Mouse (Mus musculus) urinary bladder, postnatal 10 days (tissue): ENCODE results near the gene Prss46.
"Not testable (repeated sequence)": the region's sequence is repeated elsewhere in the genome, so short reads cannot be mapped to it uniquely, and the experiment has no call there.

Experiments used
- DNase-seq: peaks from one replicate; pipeline ENCODE4 v3.0.0; 2022; ENCODE audit warnings: low spot score

Gene Prss46

GRCm38 (mm10) chr9:110844206-110844605, at the start of gene Prss46:
Gene Prss46, plus strand, starts transcription at chr9:110844506.
- DNase-seq, result no peak

GRCm38 (mm10) chr9:110797013-110797412, 47.3 kb upstream of the Prss46 start:
- DNase-seq, result no peak

GRCm38 (mm10) chr9:110797866-110798265, 46.4 kb upstream of the Prss46 start, which contains the start of gene Prss42:
Gene Prss42, plus strand, starts transcription at chr9:110798166.
- no peak for DNase-seq

GRCm38 (mm10) chr9:110800834-110801479, 43.3 kb upstream of the Prss46 start:
- DNase-seq, result no peak

GRCm38 (mm10) chr9:110803294-110803693, 41.0 kb upstream of the Prss46 start:
- no peak for DNase-seq

GRCm38 (mm10) chr9:110810051-110810450, 34.3 kb upstream of the Prss46 start:
- no peak for DNase-seq

GRCm38 (mm10) chr9:110813789-110814188, 30.5 kb upstream of the Prss46 start, which contains the start of gene Prss44:
Gene Prss44, plus strand, starts transcription at chr9:110813994.
- DNase-seq, result no peak

- DNase-seq, result not testable (repeated sequence)
These were observed 23.8 kb upstream of the Prss46 start for GRCm38 (mm10) chr9:110820546-110820945.

- DNase-seq, result no peak
These were observed 22.9 kb upstream of the Prss46 start for GRCm38 (mm10) chr9:110821436-110821835.

- no peak for DNase-seq
These were observed 18.9 kb upstream of the Prss46 start for GRCm38 (mm10) chr9:110825426-110825825.

- DNase-seq, result no peak
These were observed 18.5 kb upstream of the Prss46 start for GRCm38 (mm10) chr9:110825832-110826231.

GRCm38 (mm10) chr9:110826390-110826789, 17.9 kb upstream of the Prss46 start, which contains the start of gene Prss43:
Gene Prss43, plus strand, starts transcription at chr9:110826690.
- no peak for DNase-seq

- DNase-seq, result no peak
These were observed 11.3 kb upstream of the Prss46 start for GRCm38 (mm10) chr9:110833021-110833420.

- no peak for DNase-seq
These were observed 9.9 kb upstream of the Prss46 start, which contains the start of gene Prss45 for GRCm38 (mm10) chr9:110834411-110834810. Gene Prss45, plus strand, starts transcription at chr9:110834588.

GRCm38 (mm10) chr9:110834961-110835360, 9.3 kb upstream of the Prss46 start:
- no peak for DNase-seq

- DNase-seq, result no peak
These were observed 8.2 kb upstream of the Prss46 start for GRCm38 (mm10) chr9:110836112-110836511.

- no peak for DNase-seq
These were observed 3.4 kb upstream of the Prss46 start for GRCm38 (mm10) chr9:110840905-110841304.

- DNase-seq, result no peak
These were observed 2.9 kb upstream of the Prss46 start for GRCm38 (mm10) chr9:110841438-110841837.

GRCm38 (mm10) chr9:110849162-110849561, 4.9 kb downstream of the Prss46 start:
- no peak for DNase-seq

GRCm38 (mm10) chr9:110855903-110856302, 11.6 kb downstream of the Prss46 start:
- DNase-seq, result no peak

GRCm38 (mm10) chr9:110856920-110857319, 12.6 kb downstream of the Prss46 start:
- DNase-seq, result no peak

- no peak for DNase-seq
These were observed 13.6 kb downstream of the Prss46 start, which contains the start of gene Prss50 for GRCm38 (mm10) chr9:110857781-110858472. Gene Prss50, plus strand, starts transcription at chr9:110857967.

- DNase-seq, result no peak
These were observed 14.2 kb downstream of the Prss46 start for GRCm38 (mm10) chr9:110858523-110858922.
